Mouse (Mus musculus): ENCODE data around the gene Olfr157. TPM values are rescaled to one million over a fixed set of nuclear protein-coding genes. Genes with fewer than 3 reads are reported as not detected.

The Olfr157 gene
- total and polyA plus RNA-seq, 2 experiments from 2014 or later = not detected

GRCm38 (mm10) chr4:43875160-43875918 is 35.3 kb upstream of the Olfr157 start, which contains the start of gene Reck:
Reck (plus strand) TSS chr4:43875530.
- H3K27me3 ChIP-seq (ENCODE audit: insufficient read depth, low read length) = no peaks in the 10 kb centered on the region
- peak within 1 kb of the TSS; percentile 88 for H3K4me2 ChIP-seq (ENCODE audit: low read depth, low read length, poor library complexity, severe bottlenecking)
- H3K9ac ChIP-seq (replicated peaks; ENCODE audit: low read length, poor library complexity, severe bottlenecking) = peak within 1 kb of the TSS; percentile 64
- ATAC-seq (ENCODE audit: low FRiP score) (peak; percentile 94), DNase-seq (ENCODE audit: low spot score) (peak; percentile 89)
- H3K4me1 ChIP-seq (ENCODE audit: insufficient read depth, low read length) = 0 out of 2 replicates have a peak, but pooled peaks cover 6% of the 10 kb centered on the region
- WGBS = 3% methylated on average over 47 of the region's 73 CpGs
- TF ChIP-seq CTCF (IDR thresholded peaks at IDR 0.05) = no peak
- H3K9me3 ChIP-seq (ENCODE audit: low read length) = no peaks in the 10 kb centered on the region
- peak within 1 kb of the TSS; percentile 94 for H3K4me3 ChIP-seq (ENCODE audit: low read depth, low read length)
- H3K27ac ChIP-seq (ENCODE audit: low read depth, low read length) = peak within 1 kb of the TSS; percentile 14; the same call in 1 of the 2 replicates
- no peaks in the 10 kb centered on the region for H3K36me3 ChIP-seq (ENCODE audit: insufficient read depth, low read length)

GRCm38 (mm10) chr4:43874501-43874900 is 34.5 kb upstream of the Olfr157 start:
- H3K27ac ChIP-seq (ENCODE audit: low read depth, low read length) = no peak overlapping the region
- H3K4me2 ChIP-seq (ENCODE audit: low read depth, low read length, poor library complexity, severe bottlenecking) = peak overlapping the region; percentile 88
- no peaks in the 10 kb centered on the region for H3K9me3 ChIP-seq (ENCODE audit: low read length)
- 40% methylated on average over 7 of the region's 7 CpGs for WGBS
- ATAC-seq (ENCODE audit: low FRiP score) = no peak
- no peaks in the 10 kb centered on the region for H3K36me3 ChIP-seq (ENCODE audit: insufficient read depth, low read length)
- DNase-seq (ENCODE audit: low spot score) = no peak
- peak overlapping the region; percentile 94 for H3K4me3 ChIP-seq (ENCODE audit: low read depth, low read length)
- 0 out of 2 replicates have a peak, but pooled peaks cover 6% of the 10 kb centered on the region for H3K4me1 ChIP-seq (ENCODE audit: insufficient read depth, low read length)
- TF ChIP-seq CTCF (IDR thresholded peaks at IDR 0.05) = no peak
- no peaks in the 10 kb centered on the region for H3K27me3 ChIP-seq (ENCODE audit: insufficient read depth, low read length)
- no peak overlapping the region for H3K9ac ChIP-seq (replicated peaks; ENCODE audit: low read length, poor library complexity, severe bottlenecking)

- Histone ChIP-seq H3K4me1 (ENCODE audit: insufficient read depth, low read length) (no peaks in the 10 kb centered on the region), H3K27me3 (ENCODE audit: insufficient read depth, low read length) (no peaks in the 10 kb centered on the region), H3K36me3 (ENCODE audit: insufficient read depth, low read length) (no peaks in the 10 kb centered on the region), H3K9me3 (ENCODE audit: low read length) (no peaks in the 10 kb centered on the region), H3K9ac (replicated peaks; ENCODE audit: low read length, poor library complexity, severe bottlenecking) (no peak overlapping the region), H3K27ac (ENCODE audit: low read depth, low read length) (no peak overlapping the region), H3K4me2 (ENCODE audit: low read depth, low read length, poor library complexity, severe bottlenecking) (no peak overlapping the region), H3K4me3 (ENCODE audit: low read depth, low read length) (no peak overlapping the region)
- DNase-seq (ENCODE audit: low spot score) (no peak), ATAC-seq (ENCODE audit: low FRiP score) (no peak)
- WGBS = 91% methylated on average over 10 of the region's 10 CpGs
- no peak for TF ChIP-seq CTCF (IDR thresholded peaks at IDR 0.05)
Measured at GRCm38 (mm10) chr4:43869821-43870220, 29.8 kb upstream of the Olfr157 start.

GRCm38 (mm10) chr4:43863298-43863697 is 23.3 kb upstream of the Olfr157 start:
- Histone ChIP-seq H3K4me1 (ENCODE audit: insufficient read depth, low read length) (no peaks in the 10 kb centered on the region), H3K9me3 (ENCODE audit: low read length) (no peaks in the 10 kb centered on the region), H3K27ac (ENCODE audit: low read depth, low read length) (no peak overlapping the region), H3K36me3 (ENCODE audit: insufficient read depth, low read length) (no peaks in the 10 kb centered on the region), H3K9ac (replicated peaks; ENCODE audit: low read length, poor library complexity, severe bottlenecking) (no peak overlapping the region), H3K27me3 (ENCODE audit: insufficient read depth, low read length) (no peaks in the 10 kb centered on the region), H3K4me3 (ENCODE audit: low read depth, low read length) (no peak overlapping the region), H3K4me2 (ENCODE audit: low read depth, low read length, poor library complexity, severe bottlenecking) (no peak overlapping the region)
- 71% methylated on average over 4 of the region's 4 CpGs for WGBS
- no peak for DNase-seq (ENCODE audit: low spot score)
- ATAC-seq (ENCODE audit: low FRiP score) = no peak
- peak; percentile 32 for TF ChIP-seq CTCF (IDR thresholded peaks at IDR 0.05)

- Histone ChIP-seq H3K4me2 (ENCODE audit: low read depth, low read length, poor library complexity, severe bottlenecking) (no peak overlapping the region), H3K4me1 (ENCODE audit: insufficient read depth, low read length) (no peaks in the 10 kb centered on the region), H3K9ac (replicated peaks; ENCODE audit: low read length, poor library complexity, severe bottlenecking) (no peak overlapping the region), H3K9me3 (ENCODE audit: low read length) (no peaks in the 10 kb centered on the region), H3K27ac (ENCODE audit: low read depth, low read length) (no peak overlapping the region), H3K4me3 (ENCODE audit: low read depth, low read length) (no peak overlapping the region), H3K27me3 (ENCODE audit: insufficient read depth, low read length) (no peaks in the 10 kb centered on the region), H3K36me3 (ENCODE audit: insufficient read depth, low read length) (no peaks in the 10 kb centered on the region)
- 13% methylated on average over 14 of the region's 14 CpGs for WGBS
- DNase-seq (ENCODE audit: low spot score) = peak; percentile 85
- ATAC-seq (ENCODE audit: low FRiP score) = peak; percentile 44; the same call in 1 of the 2 replicates
- TF ChIP-seq CTCF (IDR thresholded peaks at IDR 0.05) = peak; percentile 98
Measured at GRCm38 (mm10) chr4:43860744-43861519, 20.9 kb upstream of the Olfr157 start.

GRCm38 (mm10) chr4:43859886-43860285 is 19.9 kb upstream of the Olfr157 start:
- Histone ChIP-seq H3K4me3 (ENCODE audit: low read depth, low read length) (no peak overlapping the region), H3K36me3 (ENCODE audit: insufficient read depth, low read length) (no peaks in the 10 kb centered on the region), H3K4me2 (ENCODE audit: low read depth, low read length, poor library complexity, severe bottlenecking) (no peak overlapping the region), H3K27me3 (ENCODE audit: insufficient read depth, low read length) (no peaks in the 10 kb centered on the region), H3K9me3 (ENCODE audit: low read length) (no peaks in the 10 kb centered on the region), H3K9ac (replicated peaks; ENCODE audit: low read length, poor library complexity, severe bottlenecking) (no peak overlapping the region), H3K27ac (ENCODE audit: low read depth, low read length) (no peak overlapping the region), H3K4me1 (ENCODE audit: insufficient read depth, low read length) (no peaks in the 10 kb centered on the region)
- no peak for ATAC-seq (ENCODE audit: low FRiP score)
- no peak for DNase-seq (ENCODE audit: low spot score)
- no peak for TF ChIP-seq CTCF (IDR thresholded peaks at IDR 0.05)
- 84% methylated on average over 10 of the region's 10 CpGs for WGBS
